ENCODE assay signal across 9 mouse cellular contexts in genomic region chr11:22440521-22440920, GRCm38 (mm10).
A peak's percentile ranks its signal among the peaks of the same experiment; 100 is the strongest.
DNase-seq lines count a peak whose midpoint lies in the region; ATAC-seq lines count a peak whose summit lies in the region.
"Had no signal": no experiment of that assay in that cellular context is flagged by ENCODE, and none has a peak within 500 bp of the region (broad histone marks: within the 10 kb centered on the region; RNA-seq: fewer than 3 reads in every experiment).

No protein-coding gene starts in this region.

- H3K9ac ChIP-seq in forebrain, embryonic 14.5 days (ENCODE audit: low read length): no peak overlapping the region
- H3K9ac ChIP-seq in forebrain, embryonic 12.5 days: no peak overlapping the region
- no peak overlapping the region for H3K9ac ChIP-seq in neural tube, embryonic 14.5 days (replicated peaks; ENCODE audit: low read depth, low read length)
- H3K9ac ChIP-seq: embryonic facial prominence, embryonic 12.5 days had no signal

- H3K4me2 ChIP-seq in forebrain, embryonic 14.5 days (ENCODE audit: low read length): no peak overlapping the region
- no peak overlapping the region for H3K4me2 ChIP-seq in forebrain, embryonic 12.5 days
- H3K4me2 ChIP-seq in neural tube, embryonic 14.5 days (ENCODE audit: low read depth, low read length): no peak overlapping the region
- H3K4me2 ChIP-seq: embryonic facial prominence, embryonic 12.5 days had no signal

- H3K4me3 ChIP-seq in forebrain, embryonic 14.5 days (ENCODE audit: low read depth, low read length): no peak overlapping the region
- no peak overlapping the region for H3K4me3 ChIP-seq in forebrain, embryonic 12.5 days (replicated peaks)
- no peak overlapping the region for H3K4me3 ChIP-seq in neural tube, embryonic 14.5 days (ENCODE audit: low read depth, low read length)
- H3K4me3 ChIP-seq: embryonic facial prominence, embryonic 12.5 days had no signal

- no peaks in the 10 kb centered on the region for H3K4me1 ChIP-seq in forebrain, embryonic 14.5 days (ENCODE audit: control insufficient read depth, insufficient read depth, low read length)
- peaks cover 5% of the 10 kb centered on the region for H3K4me1 ChIP-seq in forebrain, embryonic 12.5 days
- H3K4me1 ChIP-seq in neural tube, embryonic 14.5 days (ENCODE audit: control insufficient read depth, insufficient read depth, low read length): no peaks in the 10 kb centered on the region
- H3K4me1 ChIP-seq: embryonic facial prominence, embryonic 12.5 days had no signal

- 63% methylated on average over 2 of the region's 2 CpGs for WGBS in forebrain, embryonic 14.5 days
- WGBS in forebrain, embryonic 12.5 days: 85% methylated on average over 2 of the region's 2 CpGs
- WGBS in neural tube, embryonic 14.5 days: 73% methylated on average over 2 of the region's 2 CpGs

- H3K9me3 ChIP-seq in forebrain, embryonic 14.5 days (replicated peaks; ENCODE audit: control insufficient read depth, low read length): no peaks in the 10 kb centered on the region
- no peaks in the 10 kb centered on the region for H3K9me3 ChIP-seq in forebrain, embryonic 12.5 days
- no peaks in the 10 kb centered on the region for H3K9me3 ChIP-seq in neural tube, embryonic 14.5 days (ENCODE audit: control insufficient read depth, low read length)
- H3K9me3 ChIP-seq: embryonic facial prominence, embryonic 12.5 days had no signal

- no peak overlapping the region for H3K27ac ChIP-seq in forebrain, embryonic 14.5 days (ENCODE audit: low read depth, low read length)
- H3K27ac ChIP-seq in forebrain, embryonic 12.5 days: no peak overlapping the region
- no peak overlapping the region for H3K27ac ChIP-seq in neural tube, embryonic 14.5 days (ENCODE audit: low read depth, low read length)
- H3K27ac ChIP-seq: embryonic facial prominence, embryonic 12.5 days had no signal

- peak; percentile 63; the same call in 1 of the 2 replicates for ATAC-seq in forebrain, embryonic 14.5 days
- no peak for ATAC-seq in forebrain, embryonic 12.5 days (ENCODE audit: low FRiP score)
- ATAC-seq in neural tube, embryonic 14.5 days (ENCODE audit: low read depth): peak; percentile 17; the same call in 1 of the 2 replicates

- H3K36me3 ChIP-seq in forebrain, embryonic 14.5 days (ENCODE audit: control insufficient read depth, insufficient read depth, low read length): no peaks in the 10 kb centered on the region
- no peaks in the 10 kb centered on the region for H3K36me3 ChIP-seq in forebrain, embryonic 12.5 days (replicated peaks)
- no peaks in the 10 kb centered on the region for H3K36me3 ChIP-seq in neural tube, embryonic 14.5 days (ENCODE audit: control insufficient read depth, insufficient read depth, low read length)
- H3K36me3 ChIP-seq: embryonic facial prominence, embryonic 12.5 days had no signal

- peak; percentile 68 for DNase-seq in forebrain, embryonic 14.5 days (ENCODE audit: low spot score)
- no peak for DNase-seq in neural tube, embryonic 10.5 days (ENCODE audit: extremely low spot score, low spot score)
- DNase-seq in gastrocnemius, postnatal 10 days: peak; percentile 20
- DNase-seq in kidney, postnatal 36 days: peak; percentile 66 to 82
- no peak for DNase-seq in embryo, embryonic 10 days (ENCODE audit: low spot score)
- no peak for DNase-seq in thymus, adult 18-20 months

- H3K27me3 ChIP-seq in forebrain, embryonic 14.5 days (replicated peaks; ENCODE audit: control insufficient read depth, insufficient read depth, low read length): no peaks in the 10 kb centered on the region
- no peaks in the 10 kb centered on the region for H3K27me3 ChIP-seq in forebrain, embryonic 12.5 days
- H3K27me3 ChIP-seq in neural tube, embryonic 14.5 days (ENCODE audit: control insufficient read depth, insufficient read depth, low read length): no peaks in the 10 kb centered on the region
- H3K27me3 ChIP-seq: embryonic facial prominence, embryonic 12.5 days had no signal

Comparison
In these comparisons a context has a peak if more than half of its experiments do, and no peak if none do; other contexts are left out.
1. DNase-seq: peak in forebrain, embryonic 14.5 days (single experiment), gastrocnemius, postnatal 10 days (single experiment) and kidney, postnatal 36 days (2 of 2); none in neural tube, embryonic 10.5 days (single experiment), embryo, embryonic 10 days (single experiment) and thymus, adult 18-20 months (0 of 2).